Mouse (Mus musculus) adrenal gland, postnatal 14 days (tissue): Measurements from ENCODE around the gene Eif5a. TPM values are rescaled to one million over a fixed set of nuclear protein-coding genes. Genes with fewer than 3 reads are reported as not detected.

ENCODE experiments used
- DNase-seq: peaks from one replicate; pipeline ENCODE4 v3.0.0; 2021; ENCODE audit warnings: mixed read lengths
- total RNA-seq: library from RNA; stranded (reverse); gene quantifications from 2 replicates; pipeline ENCODE4 v1.2.3, GENCODE M21; 2021

Eif5a gene
- total RNA-seq, 1 experiment from 2014 or later: 616 TPM

GRCm38 (mm10) chr11:69904311-69904710 is 17.4 kb downstream of the Eif5a start:
- no peak for DNase-seq

- no peak for DNase-seq
Measured at GRCm38 (mm10) chr11:69902972-69903371, 18.8 kb downstream of the Eif5a start.

- DNase-seq: no peak
Measured at GRCm38 (mm10) chr11:69901993-69902392, 19.8 kb downstream of the Eif5a start.

GRCm38 (mm10) chr11:69901406-69901846 is 20.3 kb downstream of the Eif5a start:
- DNase-seq: peak; percentile 98

GRCm38 (mm10) chr11:69900471-69901405 is 21.0 kb downstream of the Eif5a start, which contains the start of the genes 2810408A11Rik and Neurl4:
Gene 2810408A11Rik (minus strand): TSS chr11:69900987.
Gene Neurl4 (plus strand): TSS chr11:69901072.
- peak; percentile 93 for DNase-seq

- DNase-seq: no peak
Measured at GRCm38 (mm10) chr11:69899870-69900269, 21.9 kb downstream of the Eif5a start.

GRCm38 (mm10) chr11:69895291-69895690 is 26.5 kb downstream of the Eif5a start, which contains the start of gene Acap1:
Gene Acap1 (minus strand): TSS chr11:69895539.
- no peak for DNase-seq

- DNase-seq: peak; percentile 45
Measured at GRCm38 (mm10) chr11:69894671-69895070, 27.1 kb downstream of the Eif5a start.

- no peak for DNase-seq
Measured at GRCm38 (mm10) chr11:69891482-69891881, 30.3 kb downstream of the Eif5a start.

GRCm38 (mm10) chr11:69886907-69887635 is 34.7 kb downstream of the Eif5a start:
- DNase-seq: no peak

GRCm38 (mm10) chr11:69884663-69885062 is 37.1 kb downstream of the Eif5a start:
- no peak for DNase-seq

- no peak for DNase-seq
Measured at GRCm38 (mm10) chr11:69884240-69884639, 37.5 kb downstream of the Eif5a start.

GRCm38 (mm10) chr11:69883527-69884151 is 38.1 kb downstream of the Eif5a start:
- peak; percentile 35 for DNase-seq

- no peak for DNase-seq
Measured at GRCm38 (mm10) chr11:69883066-69883465, 38.7 kb downstream of the Eif5a start.

- no peak for DNase-seq
Measured at GRCm38 (mm10) chr11:69881787-69882670, 39.7 kb downstream of the Eif5a start.

GRCm38 (mm10) chr11:69880853-69881603 is 40.7 kb downstream of the Eif5a start, which contains the start of gene Kctd11:
Gene Kctd11 (minus strand): TSS chr11:69881406.
- DNase-seq: peak; percentile 93

- DNase-seq: peak; percentile 81
Measured at GRCm38 (mm10) chr11:69880506-69880852, 41.3 kb downstream of the Eif5a start.

- DNase-seq: no peak
Measured at GRCm38 (mm10) chr11:69879711-69880110, 42.0 kb downstream of the Eif5a start.

GRCm38 (mm10) chr11:69878952-69879351 is 42.8 kb downstream of the Eif5a start:
- no peak for DNase-seq

- no peak for DNase-seq
Measured at GRCm38 (mm10) chr11:69878399-69878798, 43.4 kb downstream of the Eif5a start.

GRCm38 (mm10) chr11:69877878-69878277 is 43.9 kb downstream of the Eif5a start, which contains the start of gene Tmem95:
Gene Tmem95 (minus strand): TSS chr11:69878018.
- DNase-seq: no peak
